Mouse (Mus musculus) brain, embryonic 14.5 days (tissue): ENCODE data around the gene Elf1. TPM values are rescaled to one million over a fixed set of nuclear protein-coding genes. Genes with fewer than 3 reads are reported as not detected.
"Not testable (repeated sequence)": the region's sequence is repeated elsewhere in the genome, so short reads cannot be mapped to it uniquely, and the experiment has no call there.

Experiments
- DNase-seq: peaks from one replicate; pipeline ENCODE4 v3.0.0-alpha.2; 2011; ENCODE audit warnings: low read depth
- CTCF ChIP-seq: fragments of 200-500 bp; IDR thresholded peaks from 2 replicates; pipeline ENCODE4 v1.5.1; 2012; ENCODE audit warnings: inconsistent platforms, mild to moderate bottlenecking, moderate library complexity, borderline replicate concordance; ENCODE audit not compliant: insufficient read depth, insufficient read length; ENCODE audit errors: extremely low read depth
- POLR2A ChIP-seq: fragments of 200-500 bp; IDR thresholded peaks from 2 replicates; pipeline ENCODE4 v1.6.1; 2012; ENCODE audit warnings: mild to moderate bottlenecking, inconsistent platforms, borderline replicate concordance; ENCODE audit not compliant: poor library complexity, insufficient read depth, insufficient read length, severe bottlenecking; ENCODE audit errors: extremely low read depth
- polyA plus RNA-seq: library from polyadenylated mRNA; depleted of rRNA; stranded (reverse); fragments of >200 nt; gene quantifications from 2 replicates; pipeline ENCODE4 v1.2.3, GENCODE M21; 2012; rRNA removed

Elf1 gene
- 5.0 and 6.1 TPM in 2 replicates for polyA plus RNA-seq

DNA sequence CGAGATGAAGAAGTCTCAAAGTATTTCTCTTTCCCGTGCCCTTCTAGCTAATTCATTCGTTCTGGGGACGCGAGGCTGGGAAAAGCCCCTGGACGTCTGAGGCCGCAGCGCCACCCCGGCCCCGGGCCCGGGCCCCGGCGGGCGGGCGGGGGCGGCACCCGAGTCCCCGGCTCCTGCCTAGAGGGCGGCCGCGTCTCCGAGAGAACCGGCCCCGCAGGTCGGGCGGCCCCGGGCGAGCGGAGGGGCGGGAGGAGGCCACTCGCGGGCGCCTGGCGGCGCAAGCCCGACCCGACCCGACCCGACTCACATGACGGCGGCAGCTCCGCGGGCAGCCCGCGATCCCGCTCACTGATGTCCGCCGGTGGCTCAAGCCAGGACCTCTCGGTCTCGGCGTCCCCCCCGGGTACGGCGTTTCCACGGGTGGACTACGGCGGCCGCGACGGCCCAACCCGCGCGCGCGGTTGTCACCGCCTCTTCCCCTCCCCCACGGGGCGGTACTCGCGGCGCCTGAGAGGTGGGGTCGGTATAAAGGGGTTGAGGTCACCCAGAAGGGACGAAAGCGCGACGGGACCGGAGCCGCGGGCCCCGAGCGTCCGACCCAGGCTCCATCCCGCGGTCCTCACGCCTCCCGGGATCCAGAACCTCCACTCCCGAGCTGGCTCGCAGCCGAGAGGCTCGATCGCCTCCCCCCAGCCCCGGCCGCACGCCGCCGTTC is at the start of gene Elf1:
Gene Elf1, plus strand, starts transcription at position 571 of the 715 bp plus-strand sequence.
- TF ChIP-seq CTCF: no peak
- peak; percentile 59; the same call in 1 of the 2 replicates for TF ChIP-seq POLR2A

DNA sequence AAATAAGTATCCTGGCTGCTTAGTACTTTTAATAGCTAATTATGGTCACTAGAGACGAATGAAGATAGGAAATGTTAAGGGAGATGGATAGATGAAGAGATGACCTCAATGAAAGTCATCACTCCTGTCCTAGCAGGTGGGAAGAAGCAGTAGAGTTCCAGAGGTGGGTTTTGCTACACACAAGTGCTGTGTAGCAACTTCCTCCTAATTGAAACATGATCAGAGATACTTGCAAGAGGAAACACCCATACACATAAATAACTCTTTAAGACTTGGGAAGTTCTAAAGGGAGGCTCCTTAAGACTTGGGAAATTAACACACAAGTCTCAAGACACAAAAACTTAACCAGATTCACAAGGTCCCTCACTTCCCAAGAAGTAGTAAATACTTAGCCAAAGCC is 46.9 kb upstream of the Elf1 start:
- TF ChIP-seq CTCF: no peak
- TF ChIP-seq POLR2A: no peak

More for the DNA sequence above, at the start of gene Elf1:
- peak; percentile 94 for DNase-seq

DNA sequence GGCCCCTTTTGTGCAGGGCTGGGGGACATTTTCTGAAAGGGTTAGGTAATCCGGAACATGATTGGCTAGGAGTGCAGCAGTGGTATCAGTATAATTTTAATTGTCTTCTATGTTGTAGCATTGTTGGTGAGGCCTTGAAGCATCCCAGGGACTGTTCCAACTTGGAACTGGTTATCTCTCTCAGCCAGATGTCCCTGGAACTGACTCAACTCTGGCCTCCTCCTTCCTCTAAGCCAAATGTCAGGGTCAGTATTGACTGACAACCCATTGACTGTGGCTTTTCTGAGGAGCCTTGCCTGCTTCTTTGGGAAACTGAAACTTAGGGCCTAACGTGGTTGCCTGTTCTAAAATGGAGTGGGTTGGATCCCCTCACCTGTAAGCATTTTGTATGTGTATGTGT is 40.3 kb upstream of the Elf1 start:
- no peak for TF ChIP-seq CTCF
- TF ChIP-seq POLR2A: no peak
- no peak for DNase-seq

More for the DNA sequence above, 46.9 kb upstream of the Elf1 start:
- no peak for DNase-seq

DNA sequence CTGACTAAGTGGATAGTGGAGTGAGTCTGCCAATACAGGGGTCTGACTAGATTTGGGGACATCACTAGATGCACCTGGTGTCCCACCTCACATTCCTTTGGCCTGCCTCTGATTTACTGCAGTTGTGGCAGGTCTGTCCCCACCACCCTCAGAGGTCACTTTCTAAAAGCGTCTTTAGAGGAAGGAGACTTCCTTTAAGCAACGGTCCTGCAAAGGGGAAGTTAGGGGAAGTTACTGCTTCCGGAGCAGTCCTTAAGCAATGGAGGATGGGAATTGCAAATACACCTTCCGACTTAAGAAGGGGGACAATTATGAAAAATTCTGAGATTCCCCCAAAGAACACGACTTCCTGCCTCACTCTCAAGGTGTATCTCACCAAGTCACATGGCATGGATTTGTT is 39.6 kb upstream of the Elf1 start:
- no peak for DNase-seq
- TF ChIP-seq CTCF (no peak), POLR2A (no peak)

DNA sequence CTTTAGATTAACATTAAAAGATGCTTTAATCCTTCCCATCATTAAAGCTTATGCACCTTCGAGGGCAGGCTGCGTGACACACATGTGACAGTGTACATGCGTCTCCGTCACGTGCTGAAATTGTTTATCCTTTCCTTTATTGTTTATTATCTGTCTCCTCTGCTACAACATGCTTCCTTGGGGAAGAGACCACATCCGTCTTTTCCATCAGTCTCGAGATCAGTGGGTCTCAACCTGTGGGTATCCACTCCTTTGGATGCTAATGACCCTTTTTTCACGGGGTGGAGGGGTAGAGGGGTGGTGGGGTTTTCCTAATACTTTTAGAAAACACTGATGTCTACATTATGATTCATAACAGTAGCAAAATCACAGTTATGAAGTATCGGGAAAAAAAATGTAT is 36.4 kb upstream of the Elf1 start:
- DNase-seq: no peak
- TF ChIP-seq POLR2A (no peak), CTCF (no peak)

DNA sequence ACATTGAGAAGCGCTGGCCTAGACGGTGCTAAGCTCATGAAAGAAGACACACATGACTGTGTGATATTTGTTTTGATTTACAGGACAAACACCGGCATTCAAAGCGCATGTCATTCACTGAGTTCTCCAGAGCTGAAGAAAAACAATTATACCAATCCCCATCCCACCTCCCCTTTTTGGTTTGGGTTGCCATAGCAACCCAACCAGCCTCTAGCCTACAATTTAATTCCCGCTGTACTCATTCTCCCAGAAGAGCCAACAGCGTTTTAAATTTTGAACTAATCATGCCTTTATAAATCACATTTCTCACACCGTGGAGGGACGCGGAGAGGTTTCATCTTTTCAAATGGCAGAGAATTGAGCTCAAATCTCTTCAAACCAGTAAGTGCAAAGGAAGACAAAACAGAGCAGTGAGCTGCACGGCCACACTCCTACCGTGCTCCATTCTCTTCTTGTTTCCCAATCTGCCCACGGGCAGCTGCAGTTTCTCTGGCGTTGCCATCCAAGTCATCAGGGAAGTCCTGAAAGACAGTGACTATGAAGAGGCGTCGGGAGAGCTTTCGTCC is 35.9 kb upstream of the Elf1 start:
- TF ChIP-seq POLR2A (no peak), CTCF (no peak)
- DNase-seq: peak; percentile 91

DNA sequence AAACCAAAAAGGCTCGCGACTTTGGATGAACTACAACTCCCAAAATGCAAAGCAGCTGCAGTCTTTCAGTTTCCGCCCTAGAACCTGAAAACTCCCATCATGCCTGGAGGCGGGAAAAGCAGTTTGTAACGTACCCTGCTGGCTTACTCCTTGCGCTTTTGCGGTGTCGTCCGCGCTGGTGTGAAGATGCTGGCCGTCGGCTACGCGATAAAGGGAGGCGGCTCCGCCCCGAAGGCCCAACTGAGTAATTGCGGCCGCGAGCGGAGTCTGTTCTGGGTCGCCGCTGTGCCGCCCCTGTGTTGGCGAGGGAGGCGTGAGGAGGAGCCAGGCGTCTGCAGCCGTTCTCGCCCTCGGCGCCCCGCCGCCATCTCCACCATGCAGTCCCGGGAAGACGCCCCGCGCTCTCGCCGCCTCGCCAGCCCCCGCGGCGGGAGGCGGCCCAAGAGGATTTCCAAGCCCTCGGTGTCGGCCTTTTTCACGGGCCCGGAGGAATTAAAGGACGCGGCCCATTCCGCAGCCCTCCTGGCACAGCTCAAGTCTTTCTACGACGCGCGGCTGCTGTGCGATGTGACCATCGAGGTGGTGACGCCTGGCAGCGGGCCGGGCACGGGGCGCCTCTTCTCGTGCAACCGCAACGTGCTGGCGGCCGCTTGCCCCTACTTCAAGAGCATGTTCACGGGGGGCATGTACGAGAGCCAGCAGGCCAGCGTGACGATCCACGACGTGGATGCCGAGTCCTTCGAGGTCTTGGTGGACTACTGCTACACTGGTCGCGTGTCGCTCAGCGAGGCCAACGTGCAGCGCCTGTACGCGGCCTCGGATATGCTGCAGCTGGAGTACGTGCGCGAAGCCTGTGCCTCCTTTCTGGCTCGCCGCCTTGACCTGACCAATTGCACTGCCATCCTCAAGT is 29.1 kb upstream of the Elf1 start, which contains the start of gene Kbtbd6:
Gene Kbtbd6, plus strand, starts transcription at position 155 of the 910 bp plus-strand sequence.
- DNase-seq: peak; percentile 97

DNA sequence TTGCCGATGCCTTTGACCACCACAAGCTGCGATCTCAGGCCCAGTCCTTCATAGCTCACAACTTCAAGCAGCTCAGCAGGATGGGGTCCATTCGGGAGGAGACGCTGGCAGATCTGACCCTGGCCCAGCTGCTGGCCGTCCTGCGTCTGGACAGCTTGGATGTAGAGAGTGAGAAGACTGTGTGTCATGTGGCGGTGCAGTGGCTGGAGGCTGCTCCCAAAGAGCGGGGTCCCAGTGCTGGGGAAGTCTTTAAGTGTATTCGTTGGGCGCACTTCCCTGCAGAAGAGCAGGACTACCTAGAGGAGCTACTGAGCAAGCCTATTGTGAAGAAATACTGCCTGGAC is 28.4 kb upstream of the Elf1 start:
- DNase-seq: not testable (repeated sequence)

DNA sequence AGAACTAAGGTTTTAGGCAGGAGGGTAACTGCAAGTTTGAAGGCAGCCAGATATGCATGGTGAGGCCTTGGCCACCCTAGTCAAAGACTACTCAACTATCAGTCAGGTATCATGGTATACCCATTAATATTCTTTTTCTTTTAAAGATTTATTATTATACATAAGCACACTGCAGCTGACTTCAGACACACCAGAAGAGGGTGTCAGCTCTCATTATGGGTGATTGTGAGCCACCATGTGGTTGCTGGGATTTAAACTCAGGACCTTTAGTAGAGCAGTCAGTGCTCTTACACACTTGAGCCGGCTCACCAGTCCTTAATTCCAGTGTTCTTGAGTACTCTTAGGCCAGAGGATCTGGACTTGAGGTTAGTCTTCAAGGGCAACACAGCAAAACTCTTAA is 20.6 kb upstream of the Elf1 start:
- no peak for DNase-seq
- no peak for TF ChIP-seq POLR2A
- no peak for TF ChIP-seq CTCF

DNA sequence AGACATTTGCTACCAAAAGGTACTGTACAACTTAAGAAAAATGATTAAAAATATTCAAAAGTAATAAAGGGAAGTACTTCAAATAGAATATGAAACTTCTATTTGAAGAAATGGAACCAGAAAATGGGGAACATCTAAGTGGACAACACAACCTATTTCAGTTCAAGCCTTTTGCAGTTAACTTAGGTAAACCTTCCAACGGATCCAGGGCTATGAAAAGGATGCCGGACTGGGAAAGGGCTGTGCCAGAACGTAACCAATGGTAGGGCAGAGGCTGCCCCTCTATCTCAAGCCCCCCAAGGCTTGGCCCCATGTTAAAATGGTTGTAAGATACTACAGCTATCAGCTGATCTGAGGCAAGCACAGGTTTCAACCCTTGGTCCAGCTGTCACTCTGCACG is 20.0 kb upstream of the Elf1 start:
- no peak for DNase-seq
- no peak for TF ChIP-seq POLR2A
- TF ChIP-seq CTCF: no peak

DNA sequence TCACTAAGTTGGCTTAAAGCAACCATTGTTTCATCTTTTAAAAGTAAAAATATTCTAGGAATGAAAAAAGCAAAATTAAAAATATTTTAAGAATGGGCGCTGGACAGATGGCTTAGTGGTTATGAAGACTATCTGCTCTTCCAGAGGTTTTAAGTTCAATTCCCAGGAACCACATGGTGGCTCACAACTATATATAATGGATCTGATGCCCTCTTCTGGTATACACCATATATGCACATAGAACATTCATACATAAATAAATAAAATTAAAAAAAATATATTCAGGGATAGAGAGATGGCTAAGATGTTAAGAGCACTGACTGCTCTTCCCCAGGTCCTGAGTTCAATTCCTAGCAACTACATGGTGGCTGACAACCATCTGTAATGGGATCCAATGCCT is 15.4 kb upstream of the Elf1 start:
- TF ChIP-seq CTCF (no peak), POLR2A (no peak)
- DNase-seq: no peak

DNA sequence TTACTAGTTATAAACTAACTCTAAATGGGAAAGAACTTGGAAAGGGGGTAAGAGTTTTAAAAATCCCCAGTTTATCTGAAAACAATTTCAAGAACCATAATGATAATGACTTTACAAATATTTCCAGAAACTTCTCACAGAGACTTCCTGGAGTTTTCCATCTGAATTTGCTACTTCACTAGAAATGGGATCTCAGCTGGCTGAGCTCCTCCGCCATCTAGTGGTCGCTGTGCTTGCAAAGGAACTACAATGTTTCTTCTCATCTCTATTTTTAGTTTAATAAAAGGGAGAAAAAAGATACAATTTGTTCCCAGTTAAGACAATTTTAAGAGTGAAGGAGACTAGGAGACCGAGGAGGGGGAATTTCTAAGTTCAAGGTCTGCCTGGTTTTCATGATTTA is 13.4 kb upstream of the Elf1 start:
- DNase-seq: peak; percentile 83
- TF ChIP-seq POLR2A (no peak), CTCF (peak; percentile 80; the same call in 1 of the 2 replicates)

DNA sequence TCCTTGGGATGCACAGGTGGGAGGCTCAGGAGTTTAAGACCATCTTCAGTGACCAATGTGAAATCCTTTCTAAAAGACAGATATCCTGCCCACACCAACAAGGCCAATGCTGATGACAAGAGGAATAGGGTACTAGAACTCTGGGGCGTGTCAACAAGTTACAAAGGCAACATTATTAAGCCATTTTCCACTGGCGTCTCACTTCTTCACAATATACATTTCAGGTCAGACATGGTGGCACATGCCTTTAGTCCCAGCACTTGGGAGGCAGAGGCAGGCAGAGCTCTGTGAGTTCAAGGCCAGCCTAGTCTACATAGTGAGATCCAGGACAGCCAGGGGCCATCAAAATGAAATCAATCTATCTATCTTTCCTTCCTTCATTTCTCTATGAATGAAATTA is 7.6 kb upstream of the Elf1 start:
- no peak for DNase-seq
- no peak for TF ChIP-seq POLR2A
- TF ChIP-seq CTCF: no peak
